Mouse (Mus musculus) G1E (cell line): ENCODE results near the gene Ablim2.

Source experiments
- CTCF ChIP-seq: IDR thresholded peaks from 2 replicates; pipeline ENCODE4 v1.5.1; 2012; ENCODE audit warnings: low read depth, low read length, inconsistent platforms, mixed read lengths
- TAL1 ChIP-seq: conservative IDR thresholded peaks from 2 replicates; pipeline ENCODE4 v1.6.1; 2012; ENCODE audit warnings: low read depth, low read length, inconsistent platforms, mixed read lengths

DNA sequence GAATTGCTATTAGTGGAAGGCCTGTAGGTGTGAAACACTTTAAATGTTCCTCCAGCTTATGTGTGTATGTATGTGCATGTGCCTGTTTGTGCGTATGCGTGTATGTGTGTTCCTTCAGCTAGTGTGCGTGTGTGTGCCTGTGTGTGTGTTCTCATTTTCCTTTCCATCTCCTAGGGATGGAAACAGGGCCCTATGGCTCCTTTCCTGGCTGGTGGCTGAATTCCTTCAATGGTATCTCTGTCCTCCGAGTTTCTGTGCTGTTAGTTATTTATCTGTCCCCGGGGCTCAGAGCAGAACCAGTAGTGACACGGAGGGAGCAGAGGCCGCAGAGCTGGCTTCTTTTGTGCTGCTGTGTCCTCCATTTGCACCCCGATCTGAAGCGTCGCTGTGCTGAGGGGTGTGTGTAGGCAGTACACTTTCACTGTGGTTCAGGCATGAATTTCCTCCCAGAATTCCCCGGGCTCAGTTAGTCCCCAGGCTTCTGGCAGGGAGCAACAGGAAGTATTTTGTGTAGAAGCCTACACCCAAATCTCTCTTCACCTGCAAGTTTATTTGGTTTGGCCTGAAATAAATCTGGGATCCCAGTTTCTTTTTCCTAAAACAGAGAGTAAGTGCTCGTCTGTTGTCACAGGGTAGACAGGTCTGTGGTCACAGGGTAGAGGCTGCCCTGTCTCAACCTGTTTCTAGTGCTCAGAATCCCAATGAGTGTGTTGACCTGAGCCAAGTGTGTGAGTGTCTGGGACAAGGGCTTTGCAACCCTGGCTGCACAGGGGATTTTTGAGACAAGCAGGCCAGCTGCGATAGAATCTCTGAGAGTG lies 151.2 kb downstream of the Ablim2 start:
- no peak for TF ChIP-seq TAL1
- no peak for TF ChIP-seq CTCF
